Mouse (Mus musculus): ENCODE results near the gene Ap2a1. TPM values are rescaled to one million over a fixed set of nuclear protein-coding genes. Genes with fewer than 3 reads are reported as not detected.
"Not testable (repeated sequence)": the region's sequence is repeated elsewhere in the genome, so short reads cannot be mapped to it uniquely, and the experiment has no call there.

Gene Ap2a1
- polyA plus RNA-seq, 2 experiments from 2014 or later: 6.2 to 7.4 TPM

- ATAC-seq: no peak
Measured at GRCm38 (mm10) chr7:44893197-44893596, 36.1 kb downstream of the Ap2a1 start.

- peak; percentile 38 for ATAC-seq
Measured at GRCm38 (mm10) chr7:44892276-44892921, 36.9 kb downstream of the Ap2a1 start, which contains the start of gene Med25. TSS of gene Med25 (minus strand) at chr7:44892712.

GRCm38 (mm10) chr7:44891611-44892010 lies 37.7 kb downstream of the Ap2a1 start:
- no peak for ATAC-seq

GRCm38 (mm10) chr7:44890737-44891136 lies 38.6 kb downstream of the Ap2a1 start:
- ATAC-seq: no peak

GRCm38 (mm10) chr7:44890180-44890579 lies 39.1 kb downstream of the Ap2a1 start:
- ATAC-seq: no peak

GRCm38 (mm10) chr7:44888256-44889105 lies 40.8 kb downstream of the Ap2a1 start:
- ATAC-seq: no peak

- ATAC-seq: no peak
Measured at GRCm38 (mm10) chr7:44886964-44887363, 42.3 kb downstream of the Ap2a1 start.

- ATAC-seq: no peak
Measured at GRCm38 (mm10) chr7:44884637-44885036, 44.7 kb downstream of the Ap2a1 start.

- no peak for ATAC-seq
Measured at GRCm38 (mm10) chr7:44883036-44883435, 46.3 kb downstream of the Ap2a1 start.

GRCm38 (mm10) chr7:44877833-44878232 lies 51.5 kb downstream of the Ap2a1 start:
- ATAC-seq: no peak

GRCm38 (mm10) chr7:44871774-44872173 lies 57.5 kb downstream of the Ap2a1 start:
- not testable (repeated sequence) for ATAC-seq

- ATAC-seq: no peak
Measured at GRCm38 (mm10) chr7:44871181-44871580, 58.1 kb downstream of the Ap2a1 start.

GRCm38 (mm10) chr7:44870614-44871013 lies 58.7 kb downstream of the Ap2a1 start:
- no peak for ATAC-seq

- peak; percentile 89 for ATAC-seq
Measured at GRCm38 (mm10) chr7:44869697-44870528, 59.4 kb downstream of the Ap2a1 start, which contains the start of gene Ptov1. TSS of gene Ptov1 (minus strand) at chr7:44869788.

- peak; percentile 10 for ATAC-seq
Measured at GRCm38 (mm10) chr7:44868919-44869696, 60.2 kb downstream of the Ap2a1 start.

GRCm38 (mm10) chr7:44868465-44868864 lies 60.8 kb downstream of the Ap2a1 start:
- no peak for ATAC-seq

GRCm38 (mm10) chr7:44867802-44868201 lies 61.5 kb downstream of the Ap2a1 start:
- ATAC-seq: no peak

GRCm38 (mm10) chr7:44867010-44867702 lies 62.1 kb downstream of the Ap2a1 start:
- no peak for ATAC-seq

- ATAC-seq: no peak
Measured at GRCm38 (mm10) chr7:44866276-44867009, 62.9 kb downstream of the Ap2a1 start.
